Mouse (Mus musculus) hindbrain, postnatal 0 days (tissue): ENCODE measurements around the gene Ahnak. TPM values are rescaled to one million over a fixed set of nuclear protein-coding genes. Genes with fewer than 3 reads are reported as not detected.
"Not testable (repeated sequence)": the region's sequence is repeated elsewhere in the genome, so short reads cannot be mapped to it uniquely, and the experiment has no call there.

Source experiments
- ATAC-seq: fragments of 200-750 bp; cut with Nextera tagmentation; 2 replicates; pipeline ENCODE4 v1.8.0; 2017; ENCODE audit warnings: mild to moderate bottlenecking, moderate TSS enrichment, moderate library complexity
- DNase-seq: peaks from one replicate; pipeline ENCODE4 v3.0.0-alpha.2; 2015; ENCODE audit warnings: low spot score
- H3K27ac ChIP-seq: fragments of 300-500 bp; sonication (generic); 2 replicates; pipeline ENCODE4 v1.5.1; 2014; ENCODE audit warnings: mild to moderate bottlenecking
- H3K27me3 ChIP-seq: fragments of 300-500 bp; sonication (generic); 2 replicates; pipeline ENCODE4 v1.6.1; 2014; ENCODE audit warnings: low read length, mixed read lengths; ENCODE audit not compliant: insufficient read depth
- H3K36me3 ChIP-seq: fragments of 300-500 bp; sonication (generic); 2 replicates; pipeline ENCODE4 v1.6.1; 2014; ENCODE audit warnings: low read length, mixed read lengths; ENCODE audit not compliant: insufficient read depth
- H3K4me1 ChIP-seq: fragments of 300-500 bp; sonication (generic); 2 replicates; pipeline ENCODE4 v1.6.1; 2014; ENCODE audit warnings: antibody characterized with exemption, low read length, mixed read lengths; ENCODE audit not compliant: insufficient read depth
- H3K4me2 ChIP-seq: fragments of 300-500 bp; sonication (generic); 2 replicates; pipeline ENCODE4 v1.6.1; 2014; ENCODE audit warnings: low read depth, mild to moderate bottlenecking, low read length, moderate library complexity, mixed read lengths
- H3K4me3 ChIP-seq: fragments of 300-500 bp; sonication (generic); 2 replicates; pipeline ENCODE4 v1.5.1; 2014; ENCODE audit warnings: low read length
- H3K9ac ChIP-seq: fragments of 300-500 bp; sonication (generic); replicated peaks from 2 replicates; pipeline ENCODE4 v1.6.1; 2014; ENCODE audit warnings: mild to moderate bottlenecking, low read length, moderate library complexity, mixed read lengths
- H3K9me3 ChIP-seq: fragments of 300-500 bp; sonication (generic); 2 replicates; pipeline ENCODE4 v1.6.1; 2016; ENCODE audit warnings: low read length, mixed read lengths
- CTCF ChIP-seq: IDR thresholded peaks from 2 replicates; pipeline ENCODE4 v1.5.1; 2016; ENCODE audit warnings: antibody characterized with exemption, control low read depth, low read depth
- WGBS: fragments of 180-500 bp; shearing (Covaris S2); extraction: QIAGEN DNeasy Blood & Tissue Kit; methylation state at CpG from one replicate; pipeline ENCODE4 v1.1.7; 2014; 5-methylcytosine and 5-hydroxymethylcytosine counted together
- polyA plus RNA-seq: library from polyadenylated mRNA; unstranded; fragments of >200 nt; fragmentation: Nextera tagmentation; extraction: Ambion mirVana; gene quantifications from 2 replicates; pipeline ENCODE4 v1.2.1, GENCODE M21; 2015
- total RNA-seq: library from RNA; depleted of rRNA; stranded (reverse); fragments of >200 nt; gene quantifications from 2 replicates; pipeline ENCODE4 v1.2.3, GENCODE M21; 2014

The Ahnak gene
- total and polyA plus RNA-seq, 2 experiments from 2014 or later, result 6.1 to 11.2 TPM

DNA sequence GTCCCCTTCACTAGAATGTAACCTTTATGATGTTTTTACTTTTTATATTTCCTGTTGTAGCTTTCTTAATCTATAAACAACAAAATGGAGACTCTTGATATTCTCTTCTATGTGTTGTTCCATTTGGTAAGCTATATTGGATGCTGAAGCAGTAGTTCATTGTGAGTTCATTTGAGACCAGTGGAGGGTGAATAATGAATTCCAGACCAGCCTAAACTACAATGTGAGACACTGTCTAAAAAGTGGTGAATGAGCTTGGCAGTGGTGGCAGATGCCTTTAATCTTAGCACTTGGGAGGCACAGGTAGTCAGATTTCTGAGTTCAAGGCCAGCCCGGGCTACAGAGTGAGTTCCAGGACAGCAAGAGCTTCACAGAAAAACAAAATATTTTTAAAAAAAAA lies 54.0 kb downstream of the Ahnak start:
- H3K9me3 ChIP-seq, result no peaks in the 10 kb centered on the region
- no peak overlapping the region for H3K27ac ChIP-seq
- DNase-seq (no peak), ATAC-seq (no peak)
- WGBS, result 88% methylated on average over 1 of the region's 1 CpGs
- H3K4me2 ChIP-seq, result no peak overlapping the region
- H3K4me3 ChIP-seq, result no peak overlapping the region
- TF ChIP-seq CTCF, result no peak
- H3K27me3 ChIP-seq, result no peaks in the 10 kb centered on the region
- no peaks in the 10 kb centered on the region for H3K36me3 ChIP-seq
- no peaks in the 10 kb centered on the region for H3K4me1 ChIP-seq
- no peak overlapping the region for H3K9ac ChIP-seq

DNA sequence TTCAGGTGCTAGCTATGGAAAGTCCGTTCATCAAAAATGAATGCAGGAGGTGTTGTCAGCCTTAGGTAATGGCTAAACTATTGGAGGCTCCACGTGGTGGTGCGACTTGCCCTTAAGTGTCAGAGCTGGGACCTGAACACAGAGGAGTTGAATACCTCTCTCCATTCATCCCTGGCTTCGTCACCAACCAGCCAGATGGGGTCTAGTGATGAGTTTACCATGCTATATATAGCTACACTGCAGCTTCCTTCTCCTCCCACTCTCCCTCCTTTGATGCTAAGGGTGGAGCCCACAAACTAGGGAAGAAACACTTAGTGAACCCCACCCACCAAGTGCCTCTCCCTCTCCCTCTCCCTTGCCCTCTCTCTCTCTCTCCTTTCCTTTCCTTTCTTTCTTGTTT lies 55.2 kb downstream of the Ahnak start:
- Histone ChIP-seq H3K4me3 (no peak overlapping the region), H3K4me1 (no peaks in the 10 kb centered on the region), H3K9me3 (no peaks in the 10 kb centered on the region), H3K27ac (no peak overlapping the region), H3K9ac (no peak overlapping the region), H3K4me2 (no peak overlapping the region), H3K36me3 (no peaks in the 10 kb centered on the region), H3K27me3 (no peaks in the 10 kb centered on the region)
- DNase-seq (no peak), ATAC-seq (no peak)
- no peak for TF ChIP-seq CTCF
- 79% methylated on average over 4 of the region's 4 CpGs for WGBS

DNA sequence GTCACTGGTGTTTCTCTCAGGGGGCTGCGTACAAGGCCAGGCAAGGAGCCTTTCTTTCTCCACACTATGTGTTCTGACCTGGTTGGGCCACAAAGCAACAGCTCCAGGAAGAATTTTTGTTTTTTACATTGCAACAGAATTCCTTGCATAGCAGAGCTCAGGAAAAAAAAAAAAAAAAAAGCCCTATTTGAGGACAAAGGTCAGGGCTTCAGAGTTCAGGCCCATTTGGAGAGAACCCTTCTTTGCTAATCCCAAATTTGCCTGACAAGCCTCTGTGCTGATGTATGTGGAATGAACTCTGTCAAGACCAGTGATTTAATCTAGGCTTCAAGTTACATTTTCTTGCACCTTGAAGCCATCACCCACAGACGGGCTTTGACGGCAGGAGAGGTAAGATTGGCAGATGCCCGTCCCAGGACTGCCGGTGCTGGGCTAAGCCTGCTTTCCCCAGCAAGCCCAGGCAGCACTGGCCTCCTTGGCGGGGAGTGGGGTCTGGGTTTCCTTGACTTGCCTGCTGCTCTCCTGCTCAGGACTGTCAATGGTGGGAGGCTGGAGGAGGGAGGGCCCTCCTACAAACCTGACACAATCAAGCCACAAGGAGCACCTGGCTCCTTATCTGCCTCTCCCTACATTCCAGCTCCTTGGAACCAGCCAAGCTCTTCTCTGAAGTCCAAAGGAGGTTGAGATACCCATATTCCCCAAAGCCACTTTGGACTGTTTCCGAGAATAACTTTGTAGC lies 58.3 kb downstream of the Ahnak start:
- DNase-seq, result no peak
- H3K4me2 ChIP-seq, result no peak overlapping the region
- no peaks in the 10 kb centered on the region for H3K27me3 ChIP-seq
- H3K4me1 ChIP-seq, result no peaks in the 10 kb centered on the region
- H3K27ac ChIP-seq, result no peak overlapping the region
- H3K36me3 ChIP-seq, result no peaks in the 10 kb centered on the region
- H3K9ac ChIP-seq, result no peak overlapping the region
- ATAC-seq, result no peak
- no peaks in the 10 kb centered on the region for H3K9me3 ChIP-seq
- no peak for TF ChIP-seq CTCF
- H3K4me3 ChIP-seq, result no peak overlapping the region
- WGBS, result 80% methylated on average over 7 of the region's 7 CpGs

DNA sequence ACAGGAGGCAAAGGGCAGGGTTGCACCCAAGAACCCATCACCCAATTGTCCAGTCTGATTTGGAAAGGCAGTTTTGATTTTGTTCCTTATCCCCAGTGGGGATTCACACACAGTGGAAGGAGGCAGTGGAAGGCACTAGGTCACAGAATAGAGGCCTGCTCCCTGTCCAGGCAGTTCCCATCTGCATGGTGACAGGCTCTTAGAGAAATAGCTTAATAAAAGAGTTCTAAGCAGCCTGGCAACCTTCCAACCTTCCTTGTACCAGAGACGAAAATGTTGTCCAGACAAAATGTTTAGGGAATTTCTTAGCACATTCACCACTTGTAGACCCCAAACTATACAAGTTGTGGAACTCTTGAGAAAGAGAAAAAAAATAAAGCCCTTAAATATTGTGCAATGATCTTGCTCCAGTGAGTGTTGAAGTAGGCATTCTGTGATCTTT lies 58.9 kb downstream of the Ahnak start:
- DNase-seq (peak; percentile 16), ATAC-seq (no peak)
- H3K27ac ChIP-seq, result no peak overlapping the region
- H3K4me2 ChIP-seq, result no peak overlapping the region
- no peak overlapping the region for H3K4me3 ChIP-seq
- no peaks in the 10 kb centered on the region for H3K9me3 ChIP-seq
- 12% methylated on average over 1 of the region's 1 CpGs for WGBS
- no peak for TF ChIP-seq CTCF
- H3K9ac ChIP-seq, result no peak overlapping the region
- no peaks in the 10 kb centered on the region for H3K4me1 ChIP-seq
- H3K36me3 ChIP-seq, result no peaks in the 10 kb centered on the region
- H3K27me3 ChIP-seq, result no peaks in the 10 kb centered on the region

DNA sequence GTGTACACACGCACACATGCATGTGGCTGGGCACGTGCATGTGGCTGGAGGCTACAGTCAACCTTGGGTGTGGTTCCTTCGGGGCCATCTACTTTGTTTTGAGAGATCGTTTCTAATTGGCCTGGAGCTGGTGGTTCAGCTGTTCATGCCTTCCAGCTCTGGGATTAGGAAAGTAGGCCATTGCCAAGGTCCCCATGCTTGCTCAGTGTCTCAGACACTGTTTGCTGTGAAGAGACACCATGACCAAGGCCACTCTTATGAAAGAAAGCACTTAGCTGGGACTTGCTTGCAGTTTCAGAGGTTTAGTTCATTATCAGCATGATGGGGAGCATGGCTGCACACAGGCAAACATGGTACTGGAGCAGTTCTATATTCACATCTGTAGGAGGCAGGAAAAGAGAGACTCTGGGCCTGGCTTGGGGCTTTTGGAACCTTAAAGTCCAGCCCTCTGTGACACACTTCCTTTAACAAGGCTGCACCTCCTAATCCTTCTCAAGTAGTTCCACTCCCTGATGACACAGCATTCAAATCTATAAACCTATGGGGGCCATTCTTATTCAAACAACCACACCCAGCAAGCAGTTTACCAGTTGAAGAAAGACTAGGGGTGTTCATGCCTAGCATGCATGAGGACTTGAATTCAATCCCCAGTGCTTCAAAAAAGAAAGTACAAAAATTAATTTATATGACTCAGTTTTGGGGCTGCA lies 60.0 kb downstream of the Ahnak start:
- TF ChIP-seq CTCF, result no peak

DNA sequence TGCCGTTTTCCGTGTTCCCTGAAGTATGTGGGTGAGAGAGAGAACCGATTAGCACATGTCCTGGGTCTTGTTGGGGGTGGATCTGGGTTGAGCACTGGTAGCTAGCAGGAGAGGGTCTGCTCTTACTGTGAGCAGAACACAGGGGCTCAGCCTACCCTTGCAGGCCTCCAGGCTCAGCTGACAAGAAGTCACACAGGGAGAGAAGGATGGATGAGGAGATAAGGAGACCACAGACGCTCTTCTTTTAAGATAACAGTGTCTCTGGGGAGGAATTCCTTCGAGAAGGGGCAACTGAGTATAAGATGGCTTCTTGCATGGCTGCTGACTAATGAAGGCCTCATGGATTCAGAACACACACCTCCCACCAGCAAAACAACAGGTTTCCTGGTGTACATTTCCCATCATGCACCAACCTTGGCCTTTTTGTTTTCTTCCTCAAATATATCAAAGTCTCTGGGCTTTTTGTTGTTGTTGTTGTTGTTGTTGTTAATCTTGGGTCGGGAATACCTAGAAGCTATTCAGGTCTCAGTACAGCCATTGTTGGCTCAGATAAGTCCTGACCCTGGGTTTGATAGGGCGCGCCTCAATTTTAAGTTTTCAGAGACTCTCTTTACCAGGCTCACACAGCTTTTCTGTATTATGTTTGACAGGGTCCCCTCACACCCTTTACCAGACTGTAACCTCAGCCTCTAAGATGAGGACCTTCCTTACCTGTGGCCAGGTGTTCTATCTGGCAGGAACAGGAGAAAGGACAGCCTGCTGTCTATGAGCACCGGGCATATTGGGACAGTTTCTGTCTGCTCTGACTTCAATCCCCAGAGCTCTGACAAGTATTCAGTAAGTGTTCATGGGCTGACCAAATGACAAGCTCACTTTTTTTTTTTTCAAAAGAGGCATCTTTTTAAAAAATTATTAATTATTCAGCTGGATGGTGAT lies 61.5 kb downstream of the Ahnak start:
- Histone ChIP-seq H3K36me3 (no peaks in the 10 kb centered on the region), H3K9ac (no peak overlapping the region), H3K4me3 (no peak overlapping the region), H3K9me3 (no peaks in the 10 kb centered on the region), H3K4me2 (no peak overlapping the region), H3K27me3 (no peaks in the 10 kb centered on the region), H3K4me1 (no peaks in the 10 kb centered on the region), H3K27ac (no peak overlapping the region)
- WGBS, result 80% methylated on average over 9 of the region's 9 CpGs
- no peak for TF ChIP-seq CTCF
- DNase-seq (no peak), ATAC-seq (no peak)

More for the DNA sequence above, 60.0 kb downstream of the Ahnak start:
- WGBS, result 91% methylated on average over 4 of the region's 4 CpGs
- no peaks in the 10 kb centered on the region for H3K4me1 ChIP-seq
- H3K27me3 ChIP-seq, result no peaks in the 10 kb centered on the region
- no peak overlapping the region for H3K4me3 ChIP-seq
- no peaks in the 10 kb centered on the region for H3K36me3 ChIP-seq
- no peaks in the 10 kb centered on the region for H3K9me3 ChIP-seq
- no peak for ATAC-seq
- H3K4me2 ChIP-seq, result no peak overlapping the region
- DNase-seq, result no peak
- no peak overlapping the region for H3K9ac ChIP-seq
- no peak overlapping the region for H3K27ac ChIP-seq

DNA sequence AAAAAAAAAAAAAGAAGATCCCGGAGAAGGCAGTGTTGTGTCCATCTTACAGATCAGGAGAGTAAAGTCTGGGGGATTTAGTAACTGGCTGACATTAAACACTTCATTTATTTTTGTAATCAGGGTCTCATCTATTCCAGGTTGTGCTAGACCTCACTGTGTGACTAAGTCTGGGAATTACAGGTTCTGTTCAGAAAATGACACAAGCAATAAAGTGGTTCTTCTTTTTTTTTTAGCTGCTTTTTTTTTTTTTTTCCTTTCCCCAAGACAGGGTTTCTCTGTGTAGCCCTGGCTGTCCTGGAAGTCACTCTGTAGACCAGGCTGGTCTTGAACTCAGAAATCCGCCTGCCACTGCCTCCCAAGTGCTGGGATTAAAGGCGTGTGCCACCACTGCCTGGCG lies 62.9 kb downstream of the Ahnak start:
- H3K4me1 ChIP-seq, result not testable (repeated sequence)
- whole genome bisulfite sequencing, result 87% methylated on average over 4 of the region's 4 CpGs

More for the DNA sequence above, 62.9 kb downstream of the Ahnak start:
- H3K36me3 ChIP-seq, H3K9ac ChIP-seq, H3K4me2 ChIP-seq, ATAC-seq, H3K27ac ChIP-seq, H3K9me3 ChIP-seq, H3K27me3 ChIP-seq, H3K4me3 ChIP-seq, DNase-seq: not testable (repeated sequence)
